Mouse (Mus musculus) liver, embryonic 13.5 days (tissue): ENCODE data around the gene Gm17428. TPM values are rescaled to one million over a fixed set of nuclear protein-coding genes. Genes with fewer than 3 reads are reported as not detected.
"Not testable (repeated sequence)": the region's sequence is repeated elsewhere in the genome, so short reads cannot be mapped to it uniquely, and the experiment has no call there.

Source experiments
- ATAC-seq: fragments of 200-750 bp; cut with Nextera tagmentation; 2 replicates; pipeline ENCODE4 v1.8.0; 2017; ENCODE audit warnings: low read depth, mild to moderate bottlenecking, moderate number of reproducible peaks, moderate library complexity
- DNase-seq: peaks from one replicate; pipeline ENCODE4 v3.0.0; 2022
- H3K27ac ChIP-seq: fragments of 300-500 bp; sonication (generic); 2 replicates; pipeline ENCODE4 v1.5.1; 2015; ENCODE audit warnings: moderate library complexity, mild to moderate bottlenecking, inconsistent platforms
- H3K27me3 ChIP-seq: fragments of 300-500 bp; sonication (generic); 2 replicates; pipeline ENCODE4 v1.6.1; 2015; ENCODE audit warnings: mild to moderate bottlenecking, inconsistent platforms
- H3K36me3 ChIP-seq: fragments of 300-500 bp; sonication (generic); 2 replicates; pipeline ENCODE4 v1.6.1; 2015; ENCODE audit warnings: mild to moderate bottlenecking, inconsistent platforms
- H3K4me1 ChIP-seq: fragments of 300-500 bp; sonication (generic); replicated peaks from 2 replicates; pipeline ENCODE4 v1.6.1; 2015; ENCODE audit warnings: inconsistent platforms
- H3K4me2 ChIP-seq: fragments of 300-500 bp; sonication (generic); 2 replicates; pipeline ENCODE4 v1.6.1; 2015; ENCODE audit warnings: inconsistent platforms, mild to moderate bottlenecking, moderate library complexity
- H3K4me3 ChIP-seq: fragments of 300-500 bp; sonication (generic); replicated peaks from 2 replicates; pipeline ENCODE4 v1.5.1; 2015; ENCODE audit warnings: mild to moderate bottlenecking, inconsistent platforms
- H3K9ac ChIP-seq: fragments of 300-500 bp; sonication (generic); 2 replicates; pipeline ENCODE4 v1.6.1; 2015; ENCODE audit warnings: mild to moderate bottlenecking, inconsistent platforms
- H3K9me3 ChIP-seq: fragments of 300-500 bp; sonication (generic); replicated peaks from 2 replicates; pipeline ENCODE4 v1.6.1; 2016; ENCODE audit warnings: inconsistent platforms
- whole genome bisulfite sequencing: fragments of 180-500 bp; shearing (Covaris S2); methylation state at CpG from one replicate; pipeline ENCODE4 v1.1.7; 2015; ENCODE audit not compliant: insufficient replicate concordance; 5-methylcytosine and 5-hydroxymethylcytosine counted together
- polyA plus RNA-seq: library from polyadenylated mRNA; unstranded; fragments of >200 nt; fragmentation: Nextera tagmentation; extraction: Ambion mirVana; gene quantifications from 2 replicates; pipeline ENCODE4 v1.2.1, GENCODE M21; 2015

Gene Gm17428
- polyA plus RNA-seq, 1 experiment from 2014 or later, result not detected

DNA sequence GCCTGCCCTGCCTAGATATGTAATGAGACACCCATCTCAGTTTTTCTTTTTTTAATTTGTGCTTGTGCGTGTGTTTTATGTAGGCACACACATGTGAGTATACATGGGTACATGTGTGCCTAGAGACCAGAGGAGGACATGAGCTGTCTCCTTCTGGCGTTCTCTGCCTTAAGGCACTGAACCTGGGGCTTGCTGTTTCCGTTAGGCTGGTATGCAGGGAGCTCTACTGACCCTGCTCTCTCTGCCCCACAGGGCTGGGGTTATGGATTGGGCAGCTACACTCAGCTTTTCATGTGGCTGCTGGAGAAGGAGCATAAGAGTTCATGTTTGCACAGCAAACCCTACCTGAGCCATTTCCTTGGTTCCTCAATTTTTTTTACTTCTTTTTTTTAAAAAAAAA is 22.3 kb upstream of the Gm17428 start:
- Histone ChIP-seq H3K4me3 (no peak overlapping the region), H3K27me3 (0 out of 2 replicates have a peak, but pooled peaks cover 4% of the 10 kb centered on the region), H3K36me3 (no peaks in the 10 kb centered on the region), H3K27ac (no peak overlapping the region), H3K4me1 (no peaks in the 10 kb centered on the region), H3K9ac (no peak overlapping the region), H3K4me2 (no peak overlapping the region), H3K9me3 (no peaks in the 10 kb centered on the region)
- WGBS, result 48% methylated on average over 3 of the region's 3 CpGs
- DNase-seq (no peak), ATAC-seq (no peak)

DNA sequence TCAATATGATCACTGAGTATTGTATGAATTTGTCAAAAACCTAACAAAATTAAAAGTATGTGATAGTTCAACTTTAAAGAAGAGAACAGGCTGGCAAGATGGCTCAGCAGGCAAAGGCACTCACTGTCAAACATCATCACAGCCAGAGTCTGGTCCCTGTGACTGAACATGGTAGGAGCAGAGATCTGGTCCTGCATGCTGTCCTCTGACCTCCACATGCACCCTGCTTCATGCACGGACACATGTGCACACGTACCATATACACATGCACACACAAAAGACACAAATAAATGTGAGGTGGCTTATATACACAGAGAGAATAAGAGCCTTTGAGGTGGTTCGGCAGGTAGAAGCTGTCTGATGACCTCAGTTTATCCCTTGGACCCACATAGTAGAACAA is 21.3 kb upstream of the Gm17428 start:
- DNase-seq (no peak), ATAC-seq (no peak)
- H3K27me3 ChIP-seq, result no peaks in the 10 kb centered on the region
- H3K4me3 ChIP-seq, result no peak overlapping the region
- H3K4me1 ChIP-seq, result no peaks in the 10 kb centered on the region
- H3K36me3 ChIP-seq, result no peaks in the 10 kb centered on the region
- no peak overlapping the region for H3K4me2 ChIP-seq
- no peak overlapping the region for H3K9ac ChIP-seq
- H3K9me3 ChIP-seq, result no peaks in the 10 kb centered on the region
- no peak overlapping the region for H3K27ac ChIP-seq
- 52% methylated on average over 3 of the region's 3 CpGs for WGBS

DNA sequence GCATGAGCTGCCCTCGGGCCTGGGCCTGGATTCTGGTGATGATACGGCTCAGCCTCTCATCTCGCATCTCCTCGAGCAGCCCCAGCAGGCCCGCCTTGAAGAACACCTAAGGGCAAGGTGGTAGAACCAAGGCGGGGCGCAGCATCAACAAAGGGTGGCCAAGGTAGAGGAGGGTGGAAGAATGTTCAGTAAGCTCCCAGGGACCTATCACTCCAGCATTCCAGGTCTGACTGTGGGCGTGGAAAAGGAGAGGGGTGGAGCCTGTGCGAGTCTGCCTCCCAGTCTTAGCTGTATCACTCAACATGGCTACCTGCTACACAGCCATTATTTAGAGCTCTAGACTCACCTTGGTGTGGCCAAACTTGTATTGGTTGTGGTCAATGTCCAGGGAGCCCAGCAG is 20.2 kb upstream of the Gm17428 start:
- no peaks in the 10 kb centered on the region for H3K36me3 ChIP-seq
- no peak overlapping the region for H3K4me2 ChIP-seq
- H3K27ac ChIP-seq, result no peak overlapping the region
- ATAC-seq (no peak), DNase-seq (no peak)
- no peak overlapping the region for H3K4me3 ChIP-seq
- no peak overlapping the region for H3K9ac ChIP-seq
- WGBS, result 70% methylated on average over 9 of the region's 9 CpGs
- H3K9me3 ChIP-seq, result no peaks in the 10 kb centered on the region
- H3K4me1 ChIP-seq, result no peaks in the 10 kb centered on the region
- no peaks in the 10 kb centered on the region for H3K27me3 ChIP-seq

DNA sequence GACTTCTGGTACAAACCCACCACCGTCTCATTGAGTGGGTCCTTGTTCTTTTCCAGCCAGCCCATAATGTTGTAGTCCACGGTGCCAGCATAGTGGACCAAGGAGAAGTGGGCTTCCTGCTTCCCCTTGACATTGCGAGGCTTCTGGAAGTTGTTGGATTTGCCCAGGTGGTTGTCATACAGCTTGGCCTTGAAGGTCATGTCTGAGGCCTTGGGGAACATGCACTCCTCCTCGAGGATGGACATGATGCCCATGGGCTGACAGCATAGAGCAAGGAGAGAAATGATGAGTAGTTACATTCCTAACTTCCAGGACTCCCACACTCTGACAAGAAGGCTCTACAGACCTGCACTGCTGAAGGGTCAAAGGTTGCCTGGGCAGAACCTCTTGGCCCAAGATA is 18.2 kb upstream of the Gm17428 start:
- H3K4me3 ChIP-seq, result no peak overlapping the region
- H3K4me2 ChIP-seq, result no peak overlapping the region
- no peaks in the 10 kb centered on the region for H3K4me1 ChIP-seq
- no peaks in the 10 kb centered on the region for H3K36me3 ChIP-seq
- no peaks in the 10 kb centered on the region for H3K27me3 ChIP-seq
- H3K27ac ChIP-seq, result no peak overlapping the region
- no peaks in the 10 kb centered on the region for H3K9me3 ChIP-seq
- H3K9ac ChIP-seq, result no peak overlapping the region
- no peak for ATAC-seq
- no peak for DNase-seq
- WGBS, result 54% methylated on average over 4 of the region's 4 CpGs

DNA sequence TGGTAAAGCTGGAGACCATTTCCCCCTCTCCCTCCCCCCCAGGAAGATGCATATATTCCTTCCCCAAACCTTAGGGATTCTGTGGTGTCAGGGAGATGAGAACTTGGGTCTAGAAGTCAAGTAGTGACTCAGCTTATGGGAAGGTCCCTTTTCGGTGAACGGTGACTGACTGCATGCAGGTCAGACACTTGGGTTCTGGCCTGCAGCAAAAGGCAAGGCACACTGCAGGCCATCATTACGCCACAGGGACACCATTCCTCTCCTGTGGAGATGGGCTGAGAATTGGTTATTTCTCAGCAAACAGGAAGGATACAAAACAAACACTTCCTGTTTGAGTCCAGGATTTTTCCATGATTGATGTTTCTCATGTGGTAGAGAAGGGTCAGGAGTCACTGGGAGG is 17.5 kb upstream of the Gm17428 start:
- WGBS, result 60% methylated on average over 3 of the region's 3 CpGs
- H3K4me3 ChIP-seq, result no peak overlapping the region
- H3K4me1 ChIP-seq, result no peaks in the 10 kb centered on the region
- no peaks in the 10 kb centered on the region for H3K27me3 ChIP-seq
- H3K9me3 ChIP-seq, result no peaks in the 10 kb centered on the region
- ATAC-seq (no peak), DNase-seq (no peak)
- H3K4me2 ChIP-seq, result no peak overlapping the region
- H3K36me3 ChIP-seq, result no peaks in the 10 kb centered on the region
- H3K9ac ChIP-seq, result no peak overlapping the region
- no peak overlapping the region for H3K27ac ChIP-seq

DNA sequence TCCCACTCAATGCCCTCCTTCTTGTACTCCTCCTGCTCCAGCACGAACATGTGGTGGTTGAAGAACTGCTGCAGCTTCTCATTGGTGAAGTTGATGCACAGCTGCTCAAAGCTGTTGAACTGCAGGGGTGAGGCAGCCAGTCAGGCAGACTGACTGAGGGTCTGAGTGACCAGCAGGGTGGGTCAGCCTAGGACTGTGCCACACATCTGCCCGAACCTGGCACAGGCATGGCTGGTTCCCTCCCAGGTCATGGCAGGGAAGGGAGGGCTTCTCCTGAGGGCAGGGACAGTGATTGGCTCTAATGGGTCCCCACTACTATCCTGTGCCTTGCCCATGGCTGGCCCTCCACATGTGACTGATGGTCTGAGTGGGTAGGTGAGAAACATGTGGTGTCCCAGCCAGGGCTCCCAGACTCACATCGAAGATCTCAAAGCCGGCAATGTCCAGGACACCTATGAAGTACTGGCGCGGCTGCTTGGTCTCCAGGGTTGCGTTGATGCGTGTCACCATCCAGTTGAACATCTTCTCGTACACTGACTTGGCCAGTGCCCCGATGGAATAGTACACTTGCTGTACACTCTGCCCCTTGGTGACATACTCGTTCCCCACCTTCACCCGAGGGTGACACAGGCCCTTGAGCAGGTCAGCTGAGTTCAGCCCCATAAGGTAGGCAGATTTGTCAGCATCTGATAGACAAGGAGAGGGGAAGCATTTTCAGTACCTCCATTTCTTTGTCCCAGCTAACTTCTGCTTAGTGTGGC is 16.7 kb upstream of the Gm17428 start:
- not testable (repeated sequence) for H3K36me3 ChIP-seq, H3K4me2 ChIP-seq, H3K27me3 ChIP-seq, DNase-seq, H3K4me1 ChIP-seq, H3K4me3 ChIP-seq, H3K9ac ChIP-seq, ATAC-seq, H3K9me3 ChIP-seq, H3K27ac ChIP-seq
- WGBS, result 75% methylated on average over 12 of the region's 12 CpGs

DNA sequence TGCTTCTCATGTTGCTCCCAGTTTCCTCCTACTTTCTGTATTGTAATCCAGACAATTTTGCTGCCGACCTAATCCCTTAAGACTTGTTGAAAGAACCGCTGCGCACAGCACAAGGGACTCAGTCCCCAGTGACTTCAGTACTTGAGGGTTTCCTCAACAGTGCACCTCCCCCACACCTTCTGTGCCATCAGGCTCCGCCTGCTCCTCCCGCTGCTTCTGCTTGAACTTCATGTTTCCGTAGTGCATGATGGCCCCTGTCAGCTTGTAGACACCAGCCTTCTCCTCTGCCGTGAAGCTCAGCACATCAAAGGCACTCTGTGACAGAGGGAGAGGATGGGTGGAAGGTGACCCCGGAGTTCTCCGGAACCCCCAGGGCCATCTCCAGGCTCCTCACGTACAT is 16.0 kb upstream of the Gm17428 start:
- ATAC-seq, result no peak
- no peak overlapping the region for H3K27ac ChIP-seq
- 41% methylated on average over 10 of the region's 10 CpGs for WGBS

DNA sequence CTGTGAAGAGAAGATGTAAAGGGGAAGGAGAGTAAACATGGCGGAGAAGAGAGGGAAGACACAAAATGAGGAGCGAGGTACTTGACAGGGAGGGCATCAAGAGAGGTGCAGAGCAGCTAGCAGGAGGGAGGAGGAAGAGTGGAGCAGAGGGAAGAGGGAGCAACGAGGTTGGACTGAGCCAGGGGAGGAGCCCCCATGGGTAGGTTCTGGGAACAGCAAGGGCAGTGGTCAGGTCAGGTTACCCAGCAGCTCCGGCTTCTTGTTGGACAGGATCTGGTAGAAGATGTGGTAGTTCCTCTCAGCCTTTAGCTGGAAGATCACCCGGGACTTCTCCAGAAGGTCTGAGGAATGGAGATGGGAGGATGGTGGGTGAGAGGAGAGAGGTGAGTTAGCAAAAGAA is 15.2 kb upstream of the Gm17428 start:
- Histone ChIP-seq H3K9ac (no peak overlapping the region), H3K36me3 (no peaks in the 10 kb centered on the region), H3K9me3 (no peaks in the 10 kb centered on the region), H3K4me3 (no peak overlapping the region), H3K4me1 (no peaks in the 10 kb centered on the region), H3K27me3 (no peaks in the 10 kb centered on the region), H3K4me2 (no peak overlapping the region), H3K27ac (no peak overlapping the region)
- ATAC-seq (no peak), DNase-seq (no peak)
- WGBS, result 66% methylated on average over 5 of the region's 5 CpGs

More for the DNA sequence above, 16.0 kb upstream of the Gm17428 start:
- DNase-seq, result no peak
- Histone ChIP-seq H3K4me3 (no peak overlapping the region), H3K4me2 (no peak overlapping the region), H3K36me3 (no peaks in the 10 kb centered on the region), H3K9me3 (no peaks in the 10 kb centered on the region), H3K9ac (no peak overlapping the region), H3K4me1 (no peaks in the 10 kb centered on the region), H3K27me3 (no peaks in the 10 kb centered on the region)

DNA sequence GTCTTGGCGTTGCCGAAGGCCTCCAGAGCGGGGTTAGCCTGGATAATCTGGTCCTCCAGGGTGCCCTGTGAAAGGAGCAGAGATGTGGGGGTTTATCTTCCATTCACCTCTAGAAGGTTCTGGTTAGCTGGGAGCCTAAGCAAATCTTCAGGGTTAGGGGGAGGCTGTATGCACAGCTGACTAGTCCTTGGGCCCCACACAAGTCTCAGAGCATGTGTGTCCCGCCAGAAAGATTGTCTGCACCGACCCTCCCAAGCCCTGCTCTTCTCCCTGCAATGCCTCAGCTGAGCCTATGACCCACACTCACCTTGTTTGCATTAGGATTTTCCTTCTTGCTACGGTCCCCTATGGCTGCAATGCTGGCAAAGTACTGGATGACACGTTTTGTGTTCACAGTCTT is 14.0 kb upstream of the Gm17428 start:
- no peak overlapping the region for H3K9ac ChIP-seq
- no peaks in the 10 kb centered on the region for H3K9me3 ChIP-seq
- ATAC-seq (no peak), DNase-seq (no peak)
- no peaks in the 10 kb centered on the region for H3K4me1 ChIP-seq
- H3K27ac ChIP-seq, result no peak overlapping the region
- H3K36me3 ChIP-seq, result no peaks in the 10 kb centered on the region
- WGBS, result 79% methylated on average over 7 of the region's 7 CpGs
- no peak overlapping the region for H3K4me2 ChIP-seq
- H3K27me3 ChIP-seq, result no peaks in the 10 kb centered on the region
- H3K4me3 ChIP-seq, result no peak overlapping the region

DNA sequence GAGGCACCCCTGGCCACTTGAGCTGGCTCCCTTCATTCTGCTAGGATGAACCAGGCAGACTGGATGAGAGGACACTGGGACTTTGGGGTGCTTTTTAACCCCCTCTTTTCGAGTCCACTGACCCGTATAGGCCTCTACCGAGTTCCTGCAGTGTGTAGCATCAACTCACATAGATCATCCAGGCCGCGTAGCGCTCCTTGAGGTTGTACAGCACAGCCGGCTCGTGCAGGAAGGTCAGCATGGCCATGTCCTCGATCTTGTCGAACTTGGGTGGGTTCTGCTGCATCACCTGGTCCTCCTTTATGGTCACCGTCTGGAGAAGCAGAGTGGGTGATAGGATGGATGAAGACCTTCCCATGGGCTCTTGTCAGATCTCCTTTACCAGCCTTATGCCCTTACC is 13.0 kb upstream of the Gm17428 start:
- Histone ChIP-seq H3K4me1 (no peaks in the 10 kb centered on the region), H3K4me3 (no peak overlapping the region), H3K36me3 (no peaks in the 10 kb centered on the region), H3K4me2 (no peak overlapping the region), H3K27me3 (no peaks in the 10 kb centered on the region), H3K9me3 (no peaks in the 10 kb centered on the region), H3K27ac (no peak overlapping the region), H3K9ac (no peak overlapping the region)
- ATAC-seq (no peak), DNase-seq (no peak)
- WGBS, result 74% methylated on average over 11 of the region's 11 CpGs

- DNase-seq, result no peak
- ATAC-seq, result no peak
- Histone ChIP-seq H3K9ac (no peak overlapping the region), H3K27me3 (0 out of 2 replicates have a peak, but pooled peaks cover 3% of the 10 kb centered on the region), H3K9me3 (no peaks in the 10 kb centered on the region), H3K4me3 (no peak overlapping the region), H3K27ac (no peak overlapping the region), H3K36me3 (no peaks in the 10 kb centered on the region), H3K4me2 (no peak overlapping the region), H3K4me1 (no peaks in the 10 kb centered on the region)
- WGBS, result 71% methylated on average over 15 of the region's 15 CpGs
Measured at GRCm38 (mm10) chr14:54965044-54965443, 11.7 kb upstream of the Gm17428 start.

DNA sequence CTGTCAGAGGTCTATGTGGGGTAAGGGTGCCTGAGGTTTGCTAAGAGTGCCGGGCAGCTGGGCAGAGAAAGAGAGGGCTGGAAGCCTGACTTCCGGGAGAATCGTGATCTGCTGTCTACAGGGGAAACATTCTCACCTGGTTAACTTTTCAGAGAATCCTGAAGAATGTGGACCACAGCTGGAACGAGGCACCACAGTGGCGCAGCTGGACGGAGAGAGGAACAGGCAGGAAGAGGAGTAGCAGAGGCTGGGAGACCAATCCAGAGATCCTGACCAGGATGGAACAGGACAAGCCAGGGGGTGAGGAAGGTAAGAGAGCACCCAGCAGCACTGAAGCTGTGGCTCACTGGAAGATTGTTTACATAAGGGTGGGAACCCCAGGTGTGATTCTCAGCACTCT is 11.1 kb upstream of the Gm17428 start:
- ATAC-seq (no peak), DNase-seq (no peak)
- Histone ChIP-seq H3K36me3 (no peaks in the 10 kb centered on the region), H3K27me3 (0 out of 2 replicates have a peak, but pooled peaks cover 4% of the 10 kb centered on the region), H3K27ac (no peak overlapping the region), H3K9me3 (no peaks in the 10 kb centered on the region), H3K4me3 (no peak overlapping the region), H3K4me2 (no peak overlapping the region), H3K4me1 (no peaks in the 10 kb centered on the region), H3K9ac (no peak overlapping the region)
- 60% methylated on average over 6 of the region's 6 CpGs for WGBS
